Mouse (Mus musculus): ENCODE results near the gene Rpl11. TPM values are rescaled to one million over a fixed set of nuclear protein-coding genes. Genes with fewer than 3 reads are reported as not detected.
"Not testable (repeated sequence)": the region's sequence is repeated elsewhere in the genome, so short reads cannot be mapped to it uniquely, and the experiment has no call there.

The Rpl11 gene
- polyA plus RNA-seq, 1 experiment = 1,270 TPM

GRCm38 (mm10) chr4:136081729-136082128 lies 28.5 kb upstream of the Rpl11 start:
- peak overlapping the region; percentile 87 for H3K27ac ChIP-seq (ENCODE audit: control insufficient read depth, insufficient read depth, low read depth, low read length, poor library complexity)
- peaks cover 2% of the 10 kb centered on the region; the same call in 1 of the 2 replicates for H3K4me1 ChIP-seq (ENCODE audit: control insufficient read depth, insufficient read depth, low read length)
- no peak for TF ChIP-seq CTCF (IDR thresholded peaks at IDR 0.05; ENCODE audit: control insufficient read depth, insufficient read depth, low read length)
- peak; percentile 59; the same call in 1 of the 2 replicates for TF ChIP-seq POLR2A (IDR thresholded peaks at IDR 0.05; ENCODE audit: borderline replicate concordance, control insufficient read depth, low read depth, low read length)
- whole genome bisulfite sequencing = 3% methylated on average over 28 of the region's 28 CpGs
- no peak overlapping the region for H3K4me3 ChIP-seq (replicated peaks; ENCODE audit: control insufficient read depth, low read depth, low read length)

- Histone ChIP-seq H3K4me1 (ENCODE audit: control insufficient read depth, insufficient read depth, low read length) (peaks cover 2% of the 10 kb centered on the region), H3K4me3 (replicated peaks; ENCODE audit: control insufficient read depth, low read depth, low read length) (no peak overlapping the region), H3K27ac (ENCODE audit: control insufficient read depth, insufficient read depth, low read depth, low read length, poor library complexity) (no peak overlapping the region)
- TF ChIP-seq CTCF (IDR thresholded peaks at IDR 0.05; ENCODE audit: control insufficient read depth, insufficient read depth, low read length) (no peak), POLR2A (IDR thresholded peaks at IDR 0.05; ENCODE audit: borderline replicate concordance, control insufficient read depth, low read depth, low read length) (no peak)
- WGBS = 61% methylated on average over 2 of the region's 2 CpGs
Observed at GRCm38 (mm10) chr4:136078649-136079048, 25.4 kb upstream of the Rpl11 start.

DNA sequence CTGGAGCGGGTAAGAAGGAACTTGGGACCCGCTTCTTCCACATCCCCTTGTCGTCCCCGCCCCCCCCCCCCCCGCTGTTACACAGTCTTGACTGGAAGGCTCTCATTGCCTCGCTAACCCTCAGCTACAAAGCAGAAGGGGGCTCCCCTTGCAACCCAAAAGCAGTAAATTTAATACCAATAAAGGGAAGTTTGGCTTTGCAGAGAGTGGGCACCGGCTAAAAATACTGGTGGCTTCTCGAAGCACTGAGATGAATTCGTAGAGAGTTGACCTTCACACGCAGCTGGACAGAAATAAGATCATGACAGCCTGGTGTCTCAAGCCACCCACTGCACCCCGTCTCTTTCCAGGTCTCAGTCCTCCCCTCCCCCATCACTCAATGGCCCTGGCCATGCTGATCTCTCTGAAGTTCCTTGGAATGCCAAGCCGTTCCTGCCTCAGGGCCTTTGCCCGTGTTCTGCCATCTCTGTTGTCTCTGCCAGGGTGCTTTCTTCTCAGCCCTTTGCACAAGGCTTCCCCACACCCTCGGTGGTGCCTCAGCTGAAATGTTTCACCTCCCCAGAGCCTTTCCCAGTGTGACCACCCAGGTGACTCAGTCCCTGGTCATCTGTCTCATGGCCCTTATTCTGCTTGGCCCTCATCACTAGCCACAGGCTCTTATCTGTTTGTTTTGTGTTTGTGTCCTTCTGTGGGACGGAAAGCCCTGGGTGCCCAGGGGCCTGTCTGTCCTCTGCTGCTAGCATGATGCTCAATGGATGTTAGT lies 23.7 kb upstream of the Rpl11 start:
- peaks cover 2% of the 10 kb centered on the region for H3K4me1 ChIP-seq (ENCODE audit: control insufficient read depth, insufficient read depth, low read length)
- TF ChIP-seq POLR2A (IDR thresholded peaks at IDR 0.05; ENCODE audit: borderline replicate concordance, control insufficient read depth, low read depth, low read length) (no peak), CTCF (IDR thresholded peaks at IDR 0.05; ENCODE audit: control insufficient read depth, insufficient read depth, low read length) (no peak)
- no peak overlapping the region for H3K4me3 ChIP-seq (replicated peaks; ENCODE audit: control insufficient read depth, low read depth, low read length)
- WGBS = 20% methylated on average over 15 of the region's 15 CpGs
- peak overlapping the region; percentile 53; the same call in 1 of the 2 replicates for H3K27ac ChIP-seq (ENCODE audit: control insufficient read depth, insufficient read depth, low read depth, low read length, poor library complexity)

DNA sequence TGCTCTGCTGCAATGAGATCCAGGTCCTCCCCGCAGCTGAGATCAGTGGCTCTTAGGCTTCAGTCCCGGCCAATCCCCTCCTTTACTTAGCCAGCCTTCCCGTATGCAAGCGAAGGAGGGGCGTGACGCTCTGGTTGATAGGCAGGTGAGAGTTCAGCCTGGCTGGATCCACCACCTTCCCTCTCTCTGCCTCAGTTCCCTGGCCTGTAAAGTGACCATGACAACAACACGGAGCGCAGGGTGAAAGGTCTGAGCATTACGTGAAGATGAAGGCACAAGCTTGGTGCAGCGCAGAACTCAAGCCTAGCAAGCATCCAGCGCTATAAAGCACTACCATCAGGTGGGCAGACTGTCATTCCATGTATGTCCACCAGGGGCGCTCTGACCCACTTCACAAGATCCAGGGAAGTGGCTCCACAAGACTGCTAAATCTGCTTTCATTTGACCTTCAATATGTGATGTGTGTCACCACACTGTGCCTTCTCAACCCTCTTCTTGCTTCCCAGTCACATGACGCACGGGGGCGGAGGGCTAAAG lies 18.0 kb upstream of the Rpl11 start:
- peaks cover 3% of the 10 kb centered on the region for H3K4me1 ChIP-seq (ENCODE audit: control insufficient read depth, insufficient read depth, low read length)
- H3K4me3 ChIP-seq (replicated peaks; ENCODE audit: control insufficient read depth, low read depth, low read length) = no peak overlapping the region
- 6% methylated on average over 15 of the region's 15 CpGs for WGBS
- no peak overlapping the region for H3K27ac ChIP-seq (ENCODE audit: control insufficient read depth, insufficient read depth, low read depth, low read length, poor library complexity)
- TF ChIP-seq POLR2A (IDR thresholded peaks at IDR 0.05; ENCODE audit: borderline replicate concordance, control insufficient read depth, low read depth, low read length) (no peak), CTCF (IDR thresholded peaks at IDR 0.05; ENCODE audit: control insufficient read depth, insufficient read depth, low read length) (peak; percentile 88)

- TF ChIP-seq CTCF (IDR thresholded peaks at IDR 0.05; ENCODE audit: control insufficient read depth, insufficient read depth, low read length) = no peak
- TF ChIP-seq POLR2A (IDR thresholded peaks at IDR 0.05; ENCODE audit: borderline replicate concordance, control insufficient read depth, low read depth, low read length) = no peak
- Histone ChIP-seq H3K4me3 (replicated peaks; ENCODE audit: control insufficient read depth, low read depth, low read length) (no peak overlapping the region), H3K27ac (ENCODE audit: control insufficient read depth, insufficient read depth, low read depth, low read length, poor library complexity) (no peak overlapping the region), H3K4me1 (ENCODE audit: control insufficient read depth, insufficient read depth, low read length) (peaks cover 3% of the 10 kb centered on the region)
- WGBS = 71% methylated on average over 6 of the region's 6 CpGs
Observed at GRCm38 (mm10) chr4:136070592-136070991, 17.4 kb upstream of the Rpl11 start.

DNA sequence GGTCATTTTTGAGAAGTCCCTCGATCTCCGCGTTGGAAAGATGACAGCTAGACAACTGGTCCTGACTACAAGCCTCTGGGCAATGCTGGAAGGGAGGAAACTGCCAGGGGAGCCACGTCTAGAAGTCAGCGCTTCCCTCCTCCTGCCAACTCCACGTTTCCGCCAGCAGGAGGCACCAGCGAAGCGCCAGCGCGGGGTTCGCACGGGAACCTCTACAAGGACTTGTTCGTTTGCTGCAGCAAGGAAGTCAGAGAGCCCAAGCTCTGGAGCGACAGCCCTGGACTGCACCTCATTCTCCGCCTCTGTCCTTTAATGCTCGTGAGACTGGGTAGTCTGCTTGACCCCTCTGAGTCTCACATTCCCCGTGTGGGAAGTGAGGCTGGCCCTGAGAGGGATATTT lies 16.7 kb upstream of the Rpl11 start:
- Histone ChIP-seq H3K27ac (ENCODE audit: control insufficient read depth, insufficient read depth, low read depth, low read length, poor library complexity) (no peak overlapping the region), H3K4me1 (ENCODE audit: control insufficient read depth, insufficient read depth, low read length) (peaks cover 3% of the 10 kb centered on the region; the same call in 1 of the 2 replicates), H3K4me3 (replicated peaks; ENCODE audit: control insufficient read depth, low read depth, low read length) (no peak overlapping the region)
- WGBS = 3% methylated on average over 18 of the region's 18 CpGs
- TF ChIP-seq CTCF (IDR thresholded peaks at IDR 0.05; ENCODE audit: control insufficient read depth, insufficient read depth, low read length) (peak; percentile 93), POLR2A (IDR thresholded peaks at IDR 0.05; ENCODE audit: borderline replicate concordance, control insufficient read depth, low read depth, low read length) (no peak; the same call in 1 of the 2 replicates)

DNA sequence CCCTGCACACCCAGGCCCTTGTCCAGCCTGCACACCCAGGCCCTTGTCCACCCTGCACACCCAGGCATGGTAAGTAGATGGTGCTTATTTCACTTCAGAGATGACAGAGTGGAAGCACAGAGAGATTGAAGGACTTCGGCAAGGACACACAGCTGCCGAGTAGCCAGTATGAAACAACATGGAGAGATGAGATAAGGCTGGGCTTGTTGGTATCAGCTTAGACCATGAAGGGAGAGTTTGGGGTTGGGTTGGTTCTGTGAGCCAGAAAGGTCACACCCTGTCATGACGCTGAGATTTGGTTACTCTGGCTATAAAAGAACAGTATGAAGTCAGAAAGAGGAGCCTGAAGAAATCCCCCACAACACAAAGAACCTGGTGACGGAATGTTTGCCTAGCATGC lies 16.1 kb upstream of the Rpl11 start:
- 53% methylated on average over 4 of the region's 4 CpGs for WGBS
- H3K4me1 ChIP-seq (ENCODE audit: control insufficient read depth, insufficient read depth, low read length) = peaks cover 3% of the 10 kb centered on the region; the same call in 1 of the 2 replicates
- no peak for TF ChIP-seq POLR2A (IDR thresholded peaks at IDR 0.05; ENCODE audit: borderline replicate concordance, control insufficient read depth, low read depth, low read length)
- no peak for TF ChIP-seq CTCF (IDR thresholded peaks at IDR 0.05; ENCODE audit: control insufficient read depth, insufficient read depth, low read length)
- no peak overlapping the region for H3K27ac ChIP-seq (ENCODE audit: control insufficient read depth, insufficient read depth, low read depth, low read length, poor library complexity)
- no peak overlapping the region for H3K4me3 ChIP-seq (replicated peaks; ENCODE audit: control insufficient read depth, low read depth, low read length)

DNA sequence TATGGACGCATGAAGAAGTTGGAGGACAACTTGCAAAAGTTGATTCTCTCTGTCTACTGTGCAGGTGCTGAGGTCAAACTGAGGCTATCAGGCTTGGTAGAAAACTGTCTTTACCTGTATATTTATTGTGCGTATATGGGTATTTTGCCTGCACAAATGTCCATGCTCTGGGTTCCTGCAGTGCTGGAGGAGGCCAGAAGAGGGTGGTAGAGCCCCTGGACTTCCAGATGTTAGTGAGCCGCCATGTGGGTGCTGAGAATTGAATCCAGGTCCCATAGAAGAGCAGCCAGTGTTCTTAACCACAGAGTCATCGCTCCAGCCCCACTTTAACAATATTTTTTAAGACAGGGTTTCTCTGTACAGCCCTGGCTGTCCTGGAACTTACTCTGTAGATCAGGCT lies 9.9 kb upstream of the Rpl11 start:
- WGBS = 84% methylated on average over 4 of the region's 4 CpGs
- H3K4me3 ChIP-seq (replicated peaks; ENCODE audit: control insufficient read depth, low read depth, low read length) = no peak overlapping the region
- TF ChIP-seq CTCF (IDR thresholded peaks at IDR 0.05; ENCODE audit: control insufficient read depth, insufficient read depth, low read length) (no peak), POLR2A (IDR thresholded peaks at IDR 0.05; ENCODE audit: borderline replicate concordance, control insufficient read depth, low read depth, low read length) (no peak)

DNA sequence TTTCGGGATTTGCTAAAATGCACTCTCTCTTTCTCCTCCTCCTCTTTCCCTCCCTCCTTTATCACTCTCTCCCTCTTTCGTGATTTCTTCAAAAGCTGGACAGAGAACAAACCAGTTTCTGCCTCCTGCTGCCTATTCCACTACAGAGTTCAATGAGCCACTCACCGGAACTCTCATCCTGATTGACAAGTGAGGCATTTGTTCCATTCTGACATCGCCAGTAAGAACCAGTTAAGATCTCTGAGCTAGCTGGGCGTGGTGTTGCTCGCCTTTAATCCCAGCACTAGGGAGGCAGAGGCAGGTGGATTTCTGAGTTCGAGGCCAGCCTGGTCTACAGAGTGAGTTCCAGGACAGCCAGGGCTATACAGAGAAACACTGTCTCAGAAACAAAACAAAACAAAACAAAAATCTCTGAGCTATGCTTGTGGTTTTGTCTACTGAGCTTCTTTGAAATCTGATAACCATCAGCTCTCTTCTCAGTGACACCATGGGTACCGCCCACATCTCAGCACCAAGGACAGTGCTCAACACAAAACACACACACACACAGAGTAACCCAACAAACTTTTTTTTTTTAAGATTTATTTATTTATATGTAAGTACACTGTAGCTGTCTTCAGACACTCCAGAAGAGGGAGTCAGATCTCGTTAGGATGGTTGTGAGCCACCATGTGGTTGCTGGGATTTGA lies 6.7 kb upstream of the Rpl11 start:
- H3K27ac ChIP-seq (ENCODE audit: control insufficient read depth, insufficient read depth, low read depth, low read length, poor library complexity); H3K4me3 ChIP-seq (replicated peaks; ENCODE audit: control insufficient read depth, low read depth, low read length); H3K4me1 ChIP-seq (ENCODE audit: control insufficient read depth, insufficient read depth, low read length): not testable (repeated sequence)
- WGBS = 74% methylated on average over 9 of the region's 9 CpGs

More for the DNA sequence above, 9.9 kb upstream of the Rpl11 start:
- Histone ChIP-seq H3K27ac (ENCODE audit: control insufficient read depth, insufficient read depth, low read depth, low read length, poor library complexity) (no peak overlapping the region), H3K4me1 (ENCODE audit: control insufficient read depth, insufficient read depth, low read length) (no peaks in the 10 kb centered on the region)
